In genomic region chr11:77872685-77873084, GRCm38 (mm10) we compare ENCODE assay signal across 8 mouse cellular contexts. TPM values are rescaled to one million over a fixed set of nuclear protein-coding genes. Genes with fewer than 3 reads are reported as not detected.
DNase-seq lines count a peak whose midpoint lies in the region; ATAC-seq and TF ChIP-seq lines count a peak whose summit lies in the region.
"Had no signal": no experiment of that assay in that cellular context is flagged by ENCODE, and none has a peak within 500 bp of the region (broad histone marks: within the 10 kb centered on the region; RNA-seq: fewer than 3 reads in every experiment).

No protein-coding gene starts in this region.

- no peaks in the 10 kb centered on the region for H3K9me3 ChIP-seq in kidney, postnatal 0 days (replicated peaks; ENCODE audit: low read length)
- H3K9me3 ChIP-seq in embryonic facial prominence, embryonic 12.5 days: no peaks in the 10 kb centered on the region
- H3K9me3 ChIP-seq in hindbrain, embryonic 16.5 days (ENCODE audit: control insufficient read depth, low read length): no peaks in the 10 kb centered on the region
- no peaks in the 10 kb centered on the region for H3K9me3 ChIP-seq in neural tube, embryonic 13.5 days
- H3K9me3 ChIP-seq: lung, embryonic 15.5 days had no signal

- peaks cover 14% of the 10 kb centered on the region; the same call in 1 of the 2 replicates for H3K4me1 ChIP-seq in kidney, postnatal 0 days (replicated peaks; ENCODE audit: insufficient read depth, low read length)
- H3K4me1 ChIP-seq in embryonic facial prominence, embryonic 12.5 days: peaks cover 27% of the 10 kb centered on the region
- peaks cover 59% of the 10 kb centered on the region for H3K4me1 ChIP-seq in hindbrain, embryonic 16.5 days (ENCODE audit: control insufficient read depth, insufficient read depth, low read depth, low read length)
- H3K4me1 ChIP-seq in neural tube, embryonic 13.5 days (replicated peaks): peaks cover 71% of the 10 kb centered on the region

- H3K36me3 ChIP-seq in kidney, postnatal 0 days (ENCODE audit: insufficient read depth, low read length): no peaks in the 10 kb centered on the region
- H3K36me3 ChIP-seq in embryonic facial prominence, embryonic 12.5 days: no peaks in the 10 kb centered on the region
- no peaks in the 10 kb centered on the region for H3K36me3 ChIP-seq in hindbrain, embryonic 16.5 days (ENCODE audit: control insufficient read depth, insufficient read depth, low read length)
- no peaks in the 10 kb centered on the region for H3K36me3 ChIP-seq in neural tube, embryonic 13.5 days
- H3K36me3 ChIP-seq: lung, embryonic 15.5 days had no signal

- no peak for ATAC-seq in kidney, postnatal 0 days (replicated peaks; ENCODE audit: low FRiP score, low read depth)
- no peak for ATAC-seq in embryonic facial prominence, embryonic 12.5 days (ENCODE audit: insufficient number of reproducible peaks, insufficient read depth, low FRiP score, low TSS enrichment)
- peak; percentile 44 for ATAC-seq in hindbrain, embryonic 16.5 days
- no peak; the same call in 1 of the 2 replicates for ATAC-seq in neural tube, embryonic 13.5 days (ENCODE audit: low read depth)

- no peak overlapping the region for H3K9ac ChIP-seq in kidney, postnatal 0 days (ENCODE audit: low read depth, low read length)
- H3K9ac ChIP-seq in embryonic facial prominence, embryonic 12.5 days: no peak overlapping the region
- H3K9ac ChIP-seq in hindbrain, embryonic 16.5 days (ENCODE audit: low read depth, low read length): peak overlapping the region; percentile 24; the same call in 1 of the 2 replicates
- H3K9ac ChIP-seq in neural tube, embryonic 13.5 days: peak overlapping the region; percentile 2; the same call in 1 of the 2 replicates
- H3K9ac ChIP-seq: lung, embryonic 15.5 days had no signal

- H3K27me3 ChIP-seq in kidney, postnatal 0 days (ENCODE audit: insufficient read depth, low read length): no peaks in the 10 kb centered on the region
- 0 out of 2 replicates have a peak, but pooled peaks cover 4% of the 10 kb centered on the region for H3K27me3 ChIP-seq in embryonic facial prominence, embryonic 12.5 days
- no peaks in the 10 kb centered on the region for H3K27me3 ChIP-seq in hindbrain, embryonic 16.5 days (replicated peaks; ENCODE audit: control insufficient read depth, insufficient read depth, low read length)
- H3K27me3 ChIP-seq in neural tube, embryonic 13.5 days: peaks cover 62% of the 10 kb centered on the region
- H3K27me3 ChIP-seq: lung, embryonic 15.5 days had no signal

- no peak overlapping the region for H3K27ac ChIP-seq in kidney, postnatal 0 days
- no peak overlapping the region for H3K27ac ChIP-seq in embryonic facial prominence, embryonic 12.5 days
- peak overlapping the region; percentile 69 for H3K27ac ChIP-seq in hindbrain, embryonic 16.5 days (ENCODE audit: low read depth, low read length)
- H3K27ac ChIP-seq in neural tube, embryonic 13.5 days (replicated peaks): peak overlapping the region; percentile 78
- H3K27ac ChIP-seq: lung, embryonic 15.5 days had no signal

- peak overlapping the region; percentile 30; the same call in 1 of the 2 replicates for H3K4me2 ChIP-seq in kidney, postnatal 0 days (ENCODE audit: low read length)
- peak overlapping the region; percentile 36 for H3K4me2 ChIP-seq in embryonic facial prominence, embryonic 12.5 days (replicated peaks)
- H3K4me2 ChIP-seq in hindbrain, embryonic 16.5 days (ENCODE audit: low read length): peak overlapping the region; percentile 34; the same call in 1 of the 2 replicates
- H3K4me2 ChIP-seq in neural tube, embryonic 13.5 days: peak overlapping the region; percentile 34; the same call in 1 of the 2 replicates
- H3K4me2 ChIP-seq: lung, embryonic 15.5 days had no signal

- DNase-seq in kidney, postnatal 0 days (ENCODE audit: low spot score): no peak
- DNase-seq in kidney, postnatal 10 days: no peak
- DNase-seq in right cerebral cortex, adult 18-20 months: no peak
- no peak for DNase-seq in gastrocnemius, adult 18-20 months (ENCODE audit: low spot score)

- 5% methylated on average over 7 of the region's 7 CpGs for WGBS in kidney, postnatal 0 days
- 3% methylated on average over 7 of the region's 7 CpGs for WGBS in embryonic facial prominence, embryonic 12.5 days
- 10% methylated on average over 7 of the region's 7 CpGs for WGBS in hindbrain, embryonic 16.5 days
- WGBS in neural tube, embryonic 13.5 days: 4% methylated on average over 7 of the region's 7 CpGs

- TF ChIP-seq CTCF in kidney, postnatal 0 days (IDR thresholded peaks at IDR 0.05; ENCODE audit: low read depth): peak; percentile 17; the same call in 1 of the 2 replicates

- no peak overlapping the region for H3K4me3 ChIP-seq in kidney, postnatal 0 days (replicated peaks; ENCODE audit: low read depth, low read length)
- no peak overlapping the region for H3K4me3 ChIP-seq in embryonic facial prominence, embryonic 12.5 days
- H3K4me3 ChIP-seq in hindbrain, embryonic 16.5 days (ENCODE audit: low read length): no peak overlapping the region
- H3K4me3 ChIP-seq in neural tube, embryonic 13.5 days: no peak overlapping the region
- H3K4me3 ChIP-seq: lung, embryonic 15.5 days had no signal

RNA-seq across cellular contexts. Expression of gene Pipox, which starts 21.2 kb away (rescaled TPM):
- polyA plus RNA-seq in kidney, postnatal 0 days (2015; fragmentation: Nextera tagmentation; extraction: Ambion mirVana): 20.9 and 24.3 TPM in 2 replicates
- 1.7 and 3.2 TPM in 2 replicates for polyA plus RNA-seq in embryonic facial prominence, embryonic 12.5 days (2016; fragmentation: Nextera tagmentation; extraction: Ambion mirVana)
- polyA plus RNA-seq in hindbrain, embryonic 16.5 days (2015; fragmentation: Nextera tagmentation; extraction: Ambion mirVana): 5.9 and 7.7 TPM in 2 replicates
- polyA plus RNA-seq in neural tube, embryonic 13.5 days (2015; fragmentation: Nextera tagmentation; extraction: Ambion mirVana): 4.1 and 6.1 TPM in 2 replicates
- total RNA-seq in gastrocnemius, adult 18-20 months (2021): not detected

RNA-seq across cellular contexts. Expression of gene Sez6, which starts 57.9 kb away (rescaled TPM):
- polyA plus RNA-seq in kidney, postnatal 0 days (2015; fragmentation: Nextera tagmentation; extraction: Ambion mirVana): 0.17 TPM in 1 of 2 replicates, not detected in the other
- 2.0 and 2.4 TPM in 2 replicates for polyA plus RNA-seq in embryonic facial prominence, embryonic 12.5 days (2016; fragmentation: Nextera tagmentation; extraction: Ambion mirVana)
- polyA plus RNA-seq in hindbrain, embryonic 16.5 days (2015; fragmentation: Nextera tagmentation; extraction: Ambion mirVana): 132 and 156 TPM in 2 replicates
- 95.2 and 104 TPM in 2 replicates for polyA plus RNA-seq in neural tube, embryonic 13.5 days (2015; fragmentation: Nextera tagmentation; extraction: Ambion mirVana)
- under 1 TPM; 0.12 to 0.16 TPM for total RNA-seq in gastrocnemius, adult 18-20 months (2021)

Comparison
In these comparisons a context has a peak if more than half of its experiments do, and no peak if none do; other contexts are left out.
1. H3K27ac ChIP-seq: peak in hindbrain, embryonic 16.5 days (single experiment) and neural tube, embryonic 13.5 days (single experiment); none in kidney, postnatal 0 days (single experiment) and embryonic facial prominence, embryonic 12.5 days (single experiment).
2. H3K9ac ChIP-seq: peak in hindbrain, embryonic 16.5 days (single experiment) and neural tube, embryonic 13.5 days (single experiment); none in kidney, postnatal 0 days (single experiment) and embryonic facial prominence, embryonic 12.5 days (single experiment).
3. RNA of gene Sez6, which starts 57.9 kb away (polyA plus RNA-seq): 132 to 156 TPM in hindbrain, embryonic 16.5 days and 95.2 to 104 TPM in neural tube, embryonic 13.5 days; 2.0 to 2.4 TPM in embryonic facial prominence, embryonic 12.5 days and 0.17 TPM in kidney, postnatal 0 days; every median in the first group is over 10 times any median in the second.
4. Peak in every context shown above with its lines, with median percentiles within 50 percentile points of each other: H3K4me2 ChIP-seq.